Mouse (Mus musculus): ENCODE results near the gene Gdnf. TPM values are rescaled to one million over a fixed set of nuclear protein-coding genes. Genes with fewer than 3 reads are reported as not detected.

Gene Gdnf
- polyA plus RNA-seq, 1 experiment from 2014 or later: 0.28 TPM

GRCm38 (mm10) chr15:7813531-7814370 lies 3.1 kb downstream of the Gdnf start:
- H3K27me3 ChIP-seq (ENCODE audit: control insufficient read depth, insufficient read depth, low read length): peaks cover 86% of the 10 kb centered on the region
- no peaks in the 10 kb centered on the region for H3K36me3 ChIP-seq (ENCODE audit: control insufficient read depth, insufficient read depth, low read length)
- H3K4me2 ChIP-seq (ENCODE audit: low read depth): peak overlapping the region; percentile 77
- WGBS: under 1% methylated on average over 40 of the region's 45 CpGs
- ATAC-seq (ENCODE audit: insufficient read depth, low FRiP score, low TSS enrichment): no peak
- H3K9me3 ChIP-seq (ENCODE audit: control insufficient read depth, low read length): no peaks in the 10 kb centered on the region
- peak overlapping the region; percentile 39 for H3K4me3 ChIP-seq (ENCODE audit: low read depth, low read length)
- no peak overlapping the region for H3K27ac ChIP-seq (ENCODE audit: low read depth, low read length)
- H3K9ac ChIP-seq (ENCODE audit: low read length): peak overlapping the region; percentile 19; the same call in 1 of the 2 replicates
- H3K4me1 ChIP-seq (ENCODE audit: control insufficient read depth, insufficient read depth, low read length): peaks cover 9% of the 10 kb centered on the region; the same call in 1 of the 2 replicates
- peak; percentile 45 for DNase-seq (ENCODE audit: low spot score)

- DNase-seq (ENCODE audit: low spot score): peak; percentile 26
- Histone ChIP-seq H3K27ac (ENCODE audit: low read depth, low read length) (no peak overlapping the region), H3K4me2 (ENCODE audit: low read depth) (no peak overlapping the region), H3K4me3 (ENCODE audit: low read depth, low read length) (no peak overlapping the region), H3K4me1 (ENCODE audit: control insufficient read depth, insufficient read depth, low read length) (peaks cover 9% of the 10 kb centered on the region; the same call in 1 of the 2 replicates), H3K9me3 (ENCODE audit: control insufficient read depth, low read length) (no peaks in the 10 kb centered on the region), H3K27me3 (ENCODE audit: control insufficient read depth, insufficient read depth, low read length) (peaks cover 80% of the 10 kb centered on the region), H3K36me3 (ENCODE audit: control insufficient read depth, insufficient read depth, low read length) (no peaks in the 10 kb centered on the region), H3K9ac (ENCODE audit: low read length) (no peak overlapping the region)
- no peak for ATAC-seq (ENCODE audit: insufficient read depth, low FRiP score, low TSS enrichment)
- WGBS: under 1% methylated on average over 7 of the region's 7 CpGs
Measured at GRCm38 (mm10) chr15:7814371-7814680, 3.7 kb downstream of the Gdnf start.

- no peaks in the 10 kb centered on the region for H3K36me3 ChIP-seq (ENCODE audit: control insufficient read depth, insufficient read depth, low read length)
- no peak overlapping the region for H3K4me3 ChIP-seq (ENCODE audit: low read depth, low read length)
- no peak overlapping the region; the same call in 1 of the 2 replicates for H3K4me2 ChIP-seq (ENCODE audit: low read depth)
- H3K27ac ChIP-seq (ENCODE audit: low read depth, low read length): no peak overlapping the region
- H3K27me3 ChIP-seq (ENCODE audit: control insufficient read depth, insufficient read depth, low read length): peaks cover 77% of the 10 kb centered on the region
- ATAC-seq (ENCODE audit: insufficient read depth, low FRiP score, low TSS enrichment): no peak
- no peaks in the 10 kb centered on the region for H3K9me3 ChIP-seq (ENCODE audit: control insufficient read depth, low read length)
- peaks cover 7% of the 10 kb centered on the region; the same call in 1 of the 2 replicates for H3K4me1 ChIP-seq (ENCODE audit: control insufficient read depth, insufficient read depth, low read length)
- no peak for DNase-seq (ENCODE audit: low spot score)
- H3K9ac ChIP-seq (ENCODE audit: low read length): no peak overlapping the region
- WGBS: under 1% methylated on average over 13 of the region's 13 CpGs
Measured at GRCm38 (mm10) chr15:7814917-7815316, 4.3 kb downstream of the Gdnf start.

- H3K4me2 ChIP-seq (ENCODE audit: low read depth): peak overlapping the region; percentile 38
- H3K9me3 ChIP-seq (ENCODE audit: control insufficient read depth, low read length): no peaks in the 10 kb centered on the region
- H3K4me3 ChIP-seq (ENCODE audit: low read depth, low read length): peak overlapping the region; percentile 20; the same call in 1 of the 2 replicates
- ATAC-seq (ENCODE audit: insufficient read depth, low FRiP score, low TSS enrichment) (no peak), DNase-seq (ENCODE audit: low spot score) (peak; percentile 42)
- no peaks in the 10 kb centered on the region for H3K36me3 ChIP-seq (ENCODE audit: control insufficient read depth, insufficient read depth, low read length)
- WGBS: under 1% methylated on average over 27 of the region's 36 CpGs
- no peak overlapping the region for H3K9ac ChIP-seq (ENCODE audit: low read length)
- H3K4me1 ChIP-seq (ENCODE audit: control insufficient read depth, insufficient read depth, low read length): peaks cover 6% of the 10 kb centered on the region; the same call in 1 of the 2 replicates
- H3K27ac ChIP-seq (ENCODE audit: low read depth, low read length): no peak overlapping the region
- peaks cover 71% of the 10 kb centered on the region for H3K27me3 ChIP-seq (ENCODE audit: control insufficient read depth, insufficient read depth, low read length)
Measured at GRCm38 (mm10) chr15:7815521-7815944, 4.9 kb downstream of the Gdnf start.

- no peak for DNase-seq (ENCODE audit: low spot score)
Measured at GRCm38 (mm10) chr15:7823886-7824285, 13.2 kb downstream of the Gdnf start.

GRCm38 (mm10) chr15:7825530-7825929 lies 14.9 kb downstream of the Gdnf start:
- DNase-seq (ENCODE audit: low spot score): no peak
- ATAC-seq (ENCODE audit: insufficient read depth, low FRiP score, low TSS enrichment): no peak
- Histone ChIP-seq H3K9ac (ENCODE audit: low read length) (no peak overlapping the region), H3K4me3 (ENCODE audit: low read depth, low read length) (no peak overlapping the region), H3K27me3 (ENCODE audit: control insufficient read depth, insufficient read depth, low read length) (peaks cover 3% of the 10 kb centered on the region; the same call in 1 of the 2 replicates), H3K9me3 (ENCODE audit: control insufficient read depth, low read length) (no peaks in the 10 kb centered on the region), H3K36me3 (ENCODE audit: control insufficient read depth, insufficient read depth, low read length) (no peaks in the 10 kb centered on the region), H3K4me2 (ENCODE audit: low read depth) (no peak overlapping the region), H3K27ac (ENCODE audit: low read depth, low read length) (no peak overlapping the region), H3K4me1 (ENCODE audit: control insufficient read depth, insufficient read depth, low read length) (no peaks in the 10 kb centered on the region)
- 56% methylated on average over 6 of the region's 6 CpGs for WGBS

More at GRCm38 (mm10) chr15:7823886-7824285, 13.2 kb downstream of the Gdnf start:
- no peak overlapping the region for H3K9ac ChIP-seq (ENCODE audit: low read length)
- 68% methylated on average over 6 of the region's 6 CpGs for WGBS
- no peaks in the 10 kb centered on the region for H3K9me3 ChIP-seq (ENCODE audit: control insufficient read depth, low read length)
- H3K27me3 ChIP-seq (ENCODE audit: control insufficient read depth, insufficient read depth, low read length): peaks cover 6% of the 10 kb centered on the region; the same call in 1 of the 2 replicates
- ATAC-seq (ENCODE audit: insufficient read depth, low FRiP score, low TSS enrichment): no peak
- H3K4me3 ChIP-seq (ENCODE audit: low read depth, low read length): no peak overlapping the region
- no peak overlapping the region for H3K4me2 ChIP-seq (ENCODE audit: low read depth)
- no peaks in the 10 kb centered on the region for H3K4me1 ChIP-seq (ENCODE audit: control insufficient read depth, insufficient read depth, low read length)
- H3K36me3 ChIP-seq (ENCODE audit: control insufficient read depth, insufficient read depth, low read length): no peaks in the 10 kb centered on the region
- H3K27ac ChIP-seq (ENCODE audit: low read depth, low read length): no peak overlapping the region

GRCm38 (mm10) chr15:7835404-7835803 lies 24.8 kb downstream of the Gdnf start:
- Histone ChIP-seq H3K9ac (ENCODE audit: low read length) (no peak overlapping the region), H3K9me3 (ENCODE audit: control insufficient read depth, low read length) (no peaks in the 10 kb centered on the region), H3K36me3 (ENCODE audit: control insufficient read depth, insufficient read depth, low read length) (no peaks in the 10 kb centered on the region), H3K27me3 (ENCODE audit: control insufficient read depth, insufficient read depth, low read length) (no peaks in the 10 kb centered on the region), H3K4me1 (ENCODE audit: control insufficient read depth, insufficient read depth, low read length) (no peaks in the 10 kb centered on the region), H3K27ac (ENCODE audit: low read depth, low read length) (no peak overlapping the region), H3K4me3 (ENCODE audit: low read depth, low read length) (no peak overlapping the region), H3K4me2 (ENCODE audit: low read depth) (no peak overlapping the region)
- DNase-seq (ENCODE audit: low spot score) (no peak), ATAC-seq (ENCODE audit: insufficient read depth, low FRiP score, low TSS enrichment) (no peak)
- WGBS: 91% methylated on average over 9 of the region's 9 CpGs

- Histone ChIP-seq H3K36me3 (ENCODE audit: control insufficient read depth, insufficient read depth, low read length) (no peaks in the 10 kb centered on the region), H3K27ac (ENCODE audit: low read depth, low read length) (no peak overlapping the region), H3K4me2 (ENCODE audit: low read depth) (no peak overlapping the region), H3K4me1 (ENCODE audit: control insufficient read depth, insufficient read depth, low read length) (no peaks in the 10 kb centered on the region), H3K9me3 (ENCODE audit: control insufficient read depth, low read length) (no peaks in the 10 kb centered on the region), H3K9ac (ENCODE audit: low read length) (no peak overlapping the region), H3K27me3 (ENCODE audit: control insufficient read depth, insufficient read depth, low read length) (no peaks in the 10 kb centered on the region), H3K4me3 (ENCODE audit: low read depth, low read length) (no peak overlapping the region)
- 85% methylated on average over 8 of the region's 8 CpGs for WGBS
- DNase-seq (ENCODE audit: low spot score) (no peak), ATAC-seq (ENCODE audit: insufficient read depth, low FRiP score, low TSS enrichment) (no peak)
Measured at GRCm38 (mm10) chr15:7838060-7838920, 27.6 kb downstream of the Gdnf start.
